Mouse (Mus musculus) liver, postnatal 0 days (tissue): Measurements from ENCODE around the gene Celf2. TPM values are rescaled to one million over a fixed set of nuclear protein-coding genes. Genes with fewer than 3 reads are reported as not detected.

Source experiments
- ATAC-seq: fragments of 200-750 bp; cut with Nextera tagmentation; 2 replicates; pipeline ENCODE4 v1.8.0; 2017; ENCODE audit warnings: mild to moderate bottlenecking, moderate library complexity
- DNase-seq: peaks from one replicate; pipeline ENCODE4 v3.0.0-alpha.2; 2016
- H3K27ac ChIP-seq: fragments of 300-500 bp; sonication (generic); 2 replicates; pipeline ENCODE4 v1.5.1; 2014; ENCODE audit warnings: antibody characterized with exemption, moderate library complexity, mild to moderate bottlenecking, low read depth
- H3K27me3 ChIP-seq: fragments of 300-500 bp; sonication (generic); 2 replicates; pipeline ENCODE4 v1.6.1; 2014; ENCODE audit warnings: low read length, control low read depth, mixed read lengths; ENCODE audit not compliant: insufficient read depth
- H3K36me3 ChIP-seq: fragments of 300-500 bp; sonication (generic); replicated peaks from 2 replicates; pipeline ENCODE4 v1.6.1; 2014; ENCODE audit warnings: mild to moderate bottlenecking, control low read depth, low read length, moderate library complexity, mixed read lengths; ENCODE audit not compliant: insufficient read depth
- H3K4me1 ChIP-seq: fragments of 300-500 bp; sonication (generic); 2 replicates; pipeline ENCODE4 v1.6.1; 2014; ENCODE audit warnings: antibody characterized with exemption, mild to moderate bottlenecking, control low read depth; ENCODE audit not compliant: insufficient read depth
- H3K4me2 ChIP-seq: fragments of 300-500 bp; sonication (generic); 2 replicates; pipeline ENCODE4 v1.6.1; 2014; ENCODE audit warnings: low read depth, mild to moderate bottlenecking, low read length, moderate library complexity, mixed read lengths
- H3K4me3 ChIP-seq: fragments of 300-500 bp; sonication (generic); 2 replicates; pipeline ENCODE4 v1.5.1; 2014; ENCODE audit warnings: low read depth, low read length
- H3K9ac ChIP-seq: fragments of 300-500 bp; sonication (generic); replicated peaks from 2 replicates; pipeline ENCODE4 v1.6.1; 2014; ENCODE audit warnings: mild to moderate bottlenecking, moderate library complexity
- H3K9me3 ChIP-seq: fragments of 300-500 bp; sonication (generic); 2 replicates; pipeline ENCODE4 v1.6.1; 2016; ENCODE audit warnings: mild to moderate bottlenecking, control low read depth, low read length, mixed read lengths
- CTCF ChIP-seq: sonication (generic); IDR thresholded peaks from 2 replicates; pipeline ENCODE4 v1.5.1; 2016; ENCODE audit warnings: antibody characterized with exemption, low read depth
- EP300 ChIP-seq: IDR thresholded peaks from 2 replicates; pipeline ENCODE4 v1.6.1; 2016; ENCODE audit warnings: antibody characterized with exemption, low read depth, mild to moderate bottlenecking
- WGBS: fragments of 180-500 bp; shearing (Covaris S2); extraction: QIAGEN DNeasy Blood & Tissue Kit; methylation state at CpG from one replicate; pipeline ENCODE4 v1.1.7; 2014; ENCODE audit not compliant: insufficient replicate concordance; 5-methylcytosine and 5-hydroxymethylcytosine counted together
- polyA plus RNA-seq: library from polyadenylated mRNA; unstranded; fragments of >200 nt; fragmentation: Nextera tagmentation; extraction: Ambion mirVana; gene quantifications from 2 replicates; pipeline ENCODE4 v1.2.1, GENCODE M21; 2015

The Celf2 gene
- polyA plus RNA-seq, 1 experiment from 2014 or later, result 13.5 TPM

DNA sequence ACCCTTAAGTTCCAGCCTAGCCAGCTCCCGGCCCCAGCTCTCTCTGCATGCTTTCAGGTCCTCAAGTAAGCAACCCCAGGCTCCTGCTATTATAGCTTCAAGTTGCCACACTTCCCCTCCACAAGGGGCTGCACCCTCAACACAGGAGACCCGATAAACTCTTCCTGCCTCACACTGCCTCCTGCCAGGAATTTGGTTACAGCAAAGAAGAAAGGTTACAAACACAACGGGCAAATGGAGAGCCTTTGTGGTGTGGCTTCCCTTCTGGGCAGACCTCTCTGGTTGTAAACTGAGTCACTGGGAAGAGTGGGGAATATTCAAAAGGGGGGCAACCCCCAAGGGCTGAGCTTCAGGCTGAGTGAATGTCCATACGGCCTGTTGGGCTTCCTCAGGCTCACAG lies 983.1 kb downstream of the Celf2 start:
- Histone ChIP-seq H3K4me1 (no peaks in the 10 kb centered on the region), H3K27ac (no peak overlapping the region), H3K9ac (no peak overlapping the region), H3K9me3 (no peaks in the 10 kb centered on the region), H3K27me3 (no peaks in the 10 kb centered on the region), H3K4me2 (no peak overlapping the region), H3K36me3 (no peaks in the 10 kb centered on the region), H3K4me3 (no peak overlapping the region)
- no peak for TF ChIP-seq EP300
- TF ChIP-seq CTCF, result no peak
- ATAC-seq, result no peak
- WGBS, result 52% methylated on average over 4 of the region's 4 CpGs
- DNase-seq, result no peak

DNA sequence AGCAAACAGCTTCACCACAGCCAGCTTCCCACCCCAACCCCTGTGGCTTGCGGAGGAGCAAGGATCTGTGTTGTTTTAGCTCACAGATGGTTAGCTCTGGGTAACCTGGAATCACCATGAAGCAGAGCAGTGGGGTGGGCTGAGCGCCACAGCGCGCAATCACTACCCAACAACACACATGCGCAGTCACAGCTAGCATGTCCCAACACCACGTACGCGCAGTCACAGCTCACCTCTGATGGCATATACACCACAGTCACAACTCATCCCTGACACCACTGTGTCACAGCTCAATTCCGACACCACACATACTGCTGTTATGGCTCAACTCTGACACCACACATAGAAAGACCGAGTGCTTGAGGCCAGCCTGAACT lies 985.5 kb downstream of the Celf2 start:
- no peak overlapping the region for H3K9ac ChIP-seq
- no peaks in the 10 kb centered on the region for H3K36me3 ChIP-seq
- H3K4me1 ChIP-seq, result no peaks in the 10 kb centered on the region
- H3K4me2 ChIP-seq, result no peak overlapping the region
- 89% methylated on average over 10 of the region's 10 CpGs for WGBS
- H3K9me3 ChIP-seq, result no peaks in the 10 kb centered on the region
- no peak overlapping the region for H3K27ac ChIP-seq
- no peaks in the 10 kb centered on the region for H3K27me3 ChIP-seq
- no peak overlapping the region for H3K4me3 ChIP-seq
- no peak for ATAC-seq
- DNase-seq, result no peak
- TF ChIP-seq EP300 (no peak), CTCF (no peak)

DNA sequence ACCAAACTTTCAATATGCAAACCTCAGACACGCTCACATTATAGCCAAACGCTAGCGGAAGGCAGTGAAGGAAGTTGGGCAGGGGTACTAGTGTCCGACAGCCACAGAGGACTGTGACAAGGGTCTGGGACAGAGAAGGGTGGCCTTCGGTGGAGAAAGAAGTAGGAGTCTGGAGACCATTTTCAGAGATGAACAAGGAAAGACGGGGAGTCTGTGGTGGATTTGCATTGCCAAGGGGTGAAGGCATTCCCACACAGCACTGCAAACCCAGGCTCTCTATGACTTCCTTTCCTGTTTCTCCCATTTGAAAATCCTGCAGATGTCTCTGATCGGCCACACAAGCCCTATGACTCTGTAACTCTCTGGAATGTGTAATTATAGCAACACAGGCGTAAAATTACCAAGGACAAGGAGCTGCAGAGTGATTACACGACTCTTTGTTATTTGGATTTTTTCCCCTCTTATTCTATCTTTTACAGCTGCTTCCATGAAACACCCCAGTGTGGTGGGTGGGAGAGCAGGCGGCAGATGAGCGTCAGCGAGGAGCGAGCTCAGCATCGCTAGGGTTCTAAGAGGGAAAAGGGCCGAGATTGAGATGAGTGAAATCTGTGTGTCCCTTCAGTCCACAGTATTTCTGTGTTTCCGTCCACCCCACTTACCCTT lies 986.0 kb downstream of the Celf2 start:
- WGBS, result 81% methylated on average over 16 of the region's 16 CpGs
- H3K9ac ChIP-seq, result no peak overlapping the region
- no peak for TF ChIP-seq EP300
- TF ChIP-seq CTCF, result no peak
- no peaks in the 10 kb centered on the region for H3K9me3 ChIP-seq
- ATAC-seq (no peak), DNase-seq (no peak)
- no peaks in the 10 kb centered on the region for H3K27me3 ChIP-seq
- H3K36me3 ChIP-seq, result no peaks in the 10 kb centered on the region
- no peak overlapping the region for H3K27ac ChIP-seq
- no peak overlapping the region for H3K4me2 ChIP-seq
- H3K4me3 ChIP-seq, result no peak overlapping the region
- no peaks in the 10 kb centered on the region for H3K4me1 ChIP-seq

DNA sequence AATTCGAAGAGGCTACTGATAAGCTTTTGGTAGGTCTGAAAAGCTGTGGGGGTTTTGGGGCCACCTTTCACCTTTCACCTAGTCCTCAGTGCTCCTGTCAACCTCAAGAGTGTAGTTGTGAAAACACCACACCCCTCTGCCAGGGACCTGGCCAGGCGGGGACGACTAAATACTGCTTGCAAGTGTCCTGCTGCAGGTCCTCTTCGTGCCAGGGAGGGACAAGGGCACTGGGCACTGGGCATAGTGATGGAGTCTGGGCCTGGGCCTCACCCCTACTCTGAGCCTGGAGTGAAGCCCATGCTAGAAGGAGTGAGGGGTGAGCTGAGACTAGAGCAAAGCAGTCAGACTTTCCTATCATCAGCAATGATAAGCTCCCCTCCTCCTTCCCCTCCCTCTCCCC lies 987.0 kb downstream of the Celf2 start:
- ATAC-seq, result no peak
- DNase-seq, result no peak
- Histone ChIP-seq H3K27me3 (no peaks in the 10 kb centered on the region), H3K27ac (no peak overlapping the region), H3K36me3 (no peaks in the 10 kb centered on the region), H3K9ac (no peak overlapping the region), H3K9me3 (no peaks in the 10 kb centered on the region), H3K4me1 (no peaks in the 10 kb centered on the region), H3K4me3 (no peak overlapping the region), H3K4me2 (no peak overlapping the region)
- TF ChIP-seq EP300 (no peak), CTCF (no peak)
- WGBS, result 65% methylated on average over 4 of the region's 4 CpGs

DNA sequence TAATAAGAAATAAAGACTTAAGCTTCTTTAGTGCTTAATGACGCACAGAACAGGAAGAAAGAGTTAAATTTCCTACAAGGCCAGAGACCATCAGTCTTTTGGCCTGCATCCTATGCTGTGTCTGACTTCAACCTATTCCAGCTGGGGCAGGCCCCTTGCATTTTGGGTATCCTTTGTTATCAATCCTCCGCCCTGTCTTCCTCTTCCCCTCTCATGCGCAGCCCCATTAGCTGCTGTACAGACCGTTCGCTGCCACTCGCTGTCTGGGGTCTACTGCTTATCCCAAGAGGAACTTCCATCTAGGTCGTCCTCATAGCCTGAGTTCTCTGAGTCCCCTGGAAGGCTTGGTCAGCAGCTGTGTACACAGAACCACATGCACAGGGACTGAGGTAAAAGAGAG lies 996.2 kb downstream of the Celf2 start:
- TF ChIP-seq CTCF, result no peak
- Histone ChIP-seq H3K36me3 (no peaks in the 10 kb centered on the region), H3K27me3 (no peaks in the 10 kb centered on the region), H3K4me2 (no peak overlapping the region), H3K9ac (no peak overlapping the region), H3K4me1 (no peaks in the 10 kb centered on the region), H3K4me3 (no peak overlapping the region), H3K27ac (no peak overlapping the region), H3K9me3 (no peaks in the 10 kb centered on the region)
- DNase-seq (no peak), ATAC-seq (no peak)
- 69% methylated on average over 7 of the region's 7 CpGs for WGBS

DNA sequence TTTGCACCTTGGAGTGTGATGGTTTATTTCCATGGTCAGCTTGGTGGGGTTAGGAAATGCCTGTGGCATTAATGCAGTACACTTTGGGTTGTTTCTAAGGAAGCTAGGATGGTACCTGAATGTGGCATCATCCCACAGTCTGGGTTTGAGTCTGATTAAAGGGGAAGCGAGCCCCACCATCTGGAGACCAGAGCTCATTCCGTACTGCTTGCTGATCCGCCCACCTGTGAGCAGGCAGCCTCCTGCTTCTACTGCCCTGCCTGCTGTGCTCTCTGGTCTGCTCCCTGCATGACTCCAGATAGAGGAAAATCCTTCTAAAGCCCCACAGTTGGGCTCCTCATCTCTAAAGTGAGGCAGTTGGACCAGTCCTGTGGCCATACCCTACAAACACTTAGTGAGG lies 1002.3 kb downstream of the Celf2 start:
- no peaks in the 10 kb centered on the region for H3K27me3 ChIP-seq
- no peak overlapping the region for H3K4me2 ChIP-seq
- H3K36me3 ChIP-seq, result no peaks in the 10 kb centered on the region
- no peaks in the 10 kb centered on the region for H3K9me3 ChIP-seq
- no peak overlapping the region for H3K4me3 ChIP-seq
- no peaks in the 10 kb centered on the region for H3K4me1 ChIP-seq
- 62% methylated on average over 3 of the region's 3 CpGs for WGBS
- TF ChIP-seq CTCF (no peak), EP300 (no peak)
- ATAC-seq (no peak), DNase-seq (no peak)
- no peak overlapping the region for H3K27ac ChIP-seq
- H3K9ac ChIP-seq, result no peak overlapping the region
